In genomic region chr15:100116325-100116724, GRCm38 (mm10) we compare ENCODE assay signal across 23 mouse cellular contexts.
DNase-seq lines count a peak whose midpoint lies in the region; ATAC-seq and TF ChIP-seq lines count a peak whose summit lies in the region.
"Had no signal": no experiment of that assay in that cellular context is flagged by ENCODE, and none has a peak within 500 bp of the region (broad histone marks: within the 10 kb centered on the region; RNA-seq: fewer than 3 reads in every experiment).

No protein-coding gene starts in this region.

- peak; percentile 46 for DNase-seq in ZHBTc4 (ENCODE audit: low read depth, low spot score)
- peak; percentile 73 for DNase-seq in brain, adult 2 months (ENCODE audit: low read depth, low spot score)
- DNase-seq in lung, postnatal 0 days (ENCODE audit: low spot score): no peak
- no peak for DNase-seq in right cerebral cortex, postnatal 10 days (ENCODE audit: low spot score in 2 of 2)
- DNase-seq in urinary bladder, postnatal 4 days (ENCODE audit: low spot score in 2 of 2): no peak
- DNase-seq: adrenal gland, adult 2 months; adrenal gland, adult 8-10 months; adrenal gland, postnatal 10 days; adrenal gland, postnatal 14 days; adrenal gland, postnatal 25 days; adrenal gland, postnatal 36 days; B cell, adult 2 months; cerebellum, adult 11 months; cerebellum, adult 11-12 months; cerebellum, adult 18-20 months; cerebellum, adult 2 months; cerebellum, adult 8-10 months had no signal

- no peak for ATAC-seq in lung, postnatal 0 days
- ATAC-seq: activated CD4-positive, CD25-positive, alpha-beta regulatory T cell, adult 4 months; CD4-positive, CD25-positive, alpha-beta regulatory T cell, adult 4 months; Patski had no signal

- TF ChIP-seq POLR2A in olfactory bulb, adult 2 months (IDR thresholded peaks at IDR 0.05; ENCODE audit: insufficient read depth, low read depth, low read length): no peak

- peak overlapping the region; percentile 55; the same call in 1 of the 2 replicates for H3K27ac ChIP-seq in olfactory bulb, adult 2 months (ENCODE audit: insufficient read depth, low read depth, low read length)
- H3K27ac ChIP-seq in lung, postnatal 0 days (ENCODE audit: low read length): no peak overlapping the region

- no peak overlapping the region for H3K9ac ChIP-seq in lung, postnatal 0 days (replicated peaks; ENCODE audit: low read depth)

- TF ChIP-seq EP300 in lung, postnatal 0 days (IDR thresholded peaks at IDR 0.05): no peak

- H3K4me1 ChIP-seq in olfactory bulb, adult 2 months (ENCODE audit: control insufficient read depth, insufficient read depth, low read length): peaks cover 27% of the 10 kb centered on the region
- 0 out of 2 replicates have a peak, but pooled peaks cover 5% of the 10 kb centered on the region for H3K4me1 ChIP-seq in lung, postnatal 0 days (ENCODE audit: insufficient read depth, low read depth, low read length)

- no peak overlapping the region for H3K4me2 ChIP-seq in lung, postnatal 0 days (replicated peaks; ENCODE audit: low read depth, low read length)

- H3K9me3 ChIP-seq in lung, postnatal 0 days (ENCODE audit: low read length): no peaks in the 10 kb centered on the region
- H3K9me3 ChIP-seq: G1E had no signal

- WGBS in olfactory bulb, adult 2 months: 44% methylated on average over 13 of the region's 13 CpGs
- WGBS in lung, postnatal 0 days: 86% methylated on average over 13 of the region's 13 CpGs

- H3K4me3 ChIP-seq in olfactory bulb, adult 2 months (ENCODE audit: insufficient read depth, low read depth, low read length): no peak overlapping the region
- no peak overlapping the region for H3K4me3 ChIP-seq in lung, postnatal 0 days (ENCODE audit: low read depth, low read length)

- 0 out of 2 replicates have a peak, but pooled peaks cover 4% of the 10 kb centered on the region for H3K36me3 ChIP-seq in lung, postnatal 0 days (ENCODE audit: insufficient read depth, low read length)

- no peak for TF ChIP-seq CTCF in olfactory bulb, adult 2 months (IDR thresholded peaks at IDR 0.05; ENCODE audit: insufficient read depth, low read depth, low read length)
- no peak for TF ChIP-seq CTCF in lung, postnatal 0 days (IDR thresholded peaks at IDR 0.05)

- H3K27me3 ChIP-seq in lung, postnatal 0 days (replicated peaks; ENCODE audit: insufficient read depth, low read length): no peaks in the 10 kb centered on the region
- H3K27me3 ChIP-seq: CH12.LX, Patski had no signal

Comparison
In these comparisons a context has a peak if more than half of its experiments do, and no peak if none do; other contexts are left out.
1. DNase-seq: peak in ZHBTc4 (single experiment) and brain, adult 2 months (single experiment); none in lung, postnatal 0 days (single experiment), right cerebral cortex, postnatal 10 days (0 of 2) and urinary bladder, postnatal 4 days (0 of 2).